Mouse (Mus musculus) C2C12 (cell line): ENCODE measurements around the gene Atxn1l.

ENCODE experiments used
- CEBPB ChIP-seq: IDR thresholded peaks from one replicate; pipeline ENCODE4 v1.6.1; 2011; ENCODE audit warnings: low read depth, mild to moderate bottlenecking, control low read depth, moderate library complexity
- CTCF ChIP-seq: IDR thresholded peaks from one replicate; pipeline ENCODE4 v1.5.1; 2011; ENCODE audit not compliant: control insufficient read depth, insufficient read depth, insufficient read length
- FOSL1 ChIP-seq: IDR thresholded peaks from one replicate; pipeline ENCODE4 v1.8.0; 2011; ENCODE audit warnings: mild to moderate bottlenecking, low read length; ENCODE audit not compliant: poor library complexity, insufficient read depth, severe bottlenecking
- MAX ChIP-seq: IDR thresholded peaks from one replicate; pipeline ENCODE4 v1.6.1; 2011; ENCODE audit warnings: mild to moderate bottlenecking, control low read depth
- MYOD1 ChIP-seq: IDR thresholded peaks from one replicate; pipeline ENCODE4 v1.6.1; 2011; ENCODE audit warnings: low read depth; ENCODE audit not compliant: control insufficient read depth, insufficient read length
- MYOG ChIP-seq: IDR thresholded peaks from one replicate; pipeline ENCODE4 v1.6.1; 2011; ENCODE audit not compliant: control insufficient read depth, insufficient read length; ENCODE audit errors: extremely low read depth
- USF1 ChIP-seq: IDR thresholded peaks from one replicate; pipeline ENCODE4 v1.6.1; 2011; ENCODE audit warnings: low read depth, mild to moderate bottlenecking, control low read depth, moderate library complexity

- TF ChIP-seq CTCF (no peak), USF1 (no peak), MYOG (no peak), MAX (no peak), MYOD1 (no peak), FOSL1 (no peak), CEBPB (no peak)
Observed at GRCm38 (mm10) chr8:109759426-109759825, 21.9 kb upstream of the Atxn1l start.
